Mouse (Mus musculus): Measurements from ENCODE around the gene Chuk. TPM values are rescaled to one million over a fixed set of nuclear protein-coding genes. Genes with fewer than 3 reads are reported as not detected.
A peak's percentile ranks its signal among the peaks of the same experiment; 100 is the strongest.
"Not testable (repeated sequence)": the region's sequence is repeated elsewhere in the genome, so short reads cannot be mapped to it uniquely, and the experiment has no call there.

Gene Chuk
- total and polyA plus RNA-seq, 2 experiments from 2014 or later = 19.3 to 47.1 TPM

DNA sequence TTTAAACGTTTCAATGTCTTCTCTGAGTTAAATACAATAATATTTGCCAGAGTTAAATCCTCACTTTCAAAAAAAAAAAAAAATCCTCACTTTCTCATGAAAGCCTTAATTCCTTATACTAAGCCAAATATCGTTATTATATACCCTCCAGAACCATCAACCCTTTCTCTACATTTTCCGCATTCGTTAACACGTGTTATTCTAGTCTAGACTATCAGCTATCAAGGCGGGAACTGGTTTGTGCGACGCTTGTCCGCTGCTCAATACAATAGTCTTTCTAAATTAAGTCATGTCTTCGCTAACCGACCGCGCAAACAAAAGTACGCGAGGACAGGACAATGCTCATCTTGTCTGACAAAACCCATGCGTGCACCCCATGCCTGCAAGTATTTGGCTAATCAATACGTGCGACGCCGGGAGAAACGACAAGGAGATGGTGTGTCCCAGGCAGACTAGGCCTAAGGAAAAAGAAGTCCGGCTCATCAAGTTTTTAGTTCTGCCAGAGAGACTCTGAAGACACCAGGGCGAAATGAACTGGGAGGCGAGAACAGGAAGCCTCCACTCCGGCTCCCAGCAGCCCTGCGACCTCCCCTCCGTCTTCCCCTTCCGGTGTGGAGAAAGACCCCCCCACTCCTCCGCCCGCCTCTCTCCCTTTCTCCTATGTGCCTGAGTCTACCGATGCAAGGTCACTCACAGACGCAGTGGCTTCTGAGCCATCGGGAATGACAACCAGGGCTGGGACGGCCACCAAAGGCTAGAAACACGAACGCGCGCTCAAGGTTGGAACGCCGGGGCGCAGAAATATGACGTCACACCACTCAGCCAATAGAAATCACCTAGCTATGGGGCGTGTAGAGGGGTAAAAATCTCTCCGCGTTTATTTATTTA is 28.0 kb upstream of the Chuk start, which contains the start of gene Cwf19l1:
Cwf19l1 (minus strand) TSS at position 805 of the 888 bp plus-strand sequence.
- Histone ChIP-seq H3K27ac (ENCODE audit: low read depth) (peak within 1 kb of the TSS; percentile 94), H3K4me2 (ENCODE audit: low read depth, low read length) (peak within 1 kb of the TSS; percentile 92), H3K9me3 (replicated peaks; ENCODE audit: control insufficient read depth, low read length) (no peaks in the 10 kb centered on the region), H3K9ac (replicated peaks; ENCODE audit: low read depth, low read length) (peak within 1 kb of the TSS; percentile 75), H3K27me3 (ENCODE audit: control insufficient read depth, insufficient read depth, low read length) (no peaks in the 10 kb centered on the region), H3K36me3 (replicated peaks; ENCODE audit: control insufficient read depth, insufficient read depth, low read length) (peaks cover 34% of the 10 kb centered on the region), H3K4me1 (ENCODE audit: control insufficient read depth, insufficient read depth) (no peaks in the 10 kb centered on the region), H3K4me3 (ENCODE audit: low read depth, low read length) (peak within 1 kb of the TSS; percentile 92)
- ATAC-seq (ENCODE audit: insufficient read depth, low read depth) = peak; percentile 91
- TF ChIP-seq CTCF (IDR thresholded peaks at IDR 0.05; ENCODE audit: low read depth) (no peak), EP300 (IDR thresholded peaks at IDR 0.05; ENCODE audit: low read depth) (no peak)
- DNase-seq (ENCODE audit: low spot score) = peak; percentile 94
- WGBS = under 1% methylated on average over 45 of the region's 45 CpGs

DNA sequence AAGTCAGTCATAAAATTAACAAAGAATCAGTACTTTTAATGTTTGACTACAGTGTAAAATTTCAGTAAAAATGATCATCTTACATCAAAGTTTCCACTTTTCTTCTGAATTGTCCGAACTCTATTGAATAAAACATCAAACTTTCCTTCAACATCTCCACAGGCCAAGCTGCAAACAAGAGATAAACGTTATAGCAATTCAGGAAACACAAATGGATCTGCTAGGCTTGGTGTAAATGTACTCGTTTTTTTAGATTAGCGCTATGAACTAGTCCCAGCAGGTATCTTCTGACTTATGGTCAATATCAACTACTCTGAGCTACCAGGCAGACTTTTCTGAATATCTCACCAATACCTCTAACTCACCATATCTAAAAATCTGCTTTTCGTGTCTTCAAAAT is 25.6 kb upstream of the Chuk start:
- Histone ChIP-seq H3K36me3 (replicated peaks; ENCODE audit: control insufficient read depth, insufficient read depth, low read length) (peaks cover 41% of the 10 kb centered on the region), H3K27me3 (ENCODE audit: control insufficient read depth, insufficient read depth, low read length) (no peaks in the 10 kb centered on the region), H3K9ac (replicated peaks; ENCODE audit: low read depth, low read length) (no peak overlapping the region), H3K4me2 (ENCODE audit: low read depth, low read length) (no peak overlapping the region), H3K4me3 (ENCODE audit: low read depth, low read length) (no peak overlapping the region), H3K4me1 (ENCODE audit: control insufficient read depth, insufficient read depth) (no peaks in the 10 kb centered on the region), H3K9me3 (replicated peaks; ENCODE audit: control insufficient read depth, low read length) (no peaks in the 10 kb centered on the region), H3K27ac (ENCODE audit: low read depth) (no peak overlapping the region)
- no peak for DNase-seq (ENCODE audit: low spot score)
- 85% methylated on average over 5 of the region's 5 CpGs for WGBS
- TF ChIP-seq CTCF (IDR thresholded peaks at IDR 0.05; ENCODE audit: low read depth) (no peak), EP300 (IDR thresholded peaks at IDR 0.05; ENCODE audit: low read depth) (no peak)
- ATAC-seq (ENCODE audit: insufficient read depth, low read depth) = no peak

DNA sequence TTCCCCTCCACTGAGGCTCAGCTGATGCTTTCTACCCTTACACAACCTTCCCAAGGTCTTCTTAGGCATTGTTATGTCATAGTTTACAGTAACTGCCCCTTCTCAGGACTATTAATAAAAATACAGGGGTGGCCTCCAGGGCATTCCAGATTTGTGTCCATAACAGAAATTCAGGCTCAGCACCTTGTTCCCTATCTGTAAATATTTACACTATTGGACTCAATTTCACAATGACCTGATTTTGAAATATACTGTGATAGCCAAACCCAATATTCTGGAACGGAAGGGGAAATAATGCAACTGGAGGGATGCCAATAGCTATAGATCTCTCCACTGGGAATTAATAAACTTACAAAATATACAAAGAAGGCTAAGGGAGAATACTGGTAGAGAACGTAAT is 21.3 kb upstream of the Chuk start:
- H3K27ac ChIP-seq (ENCODE audit: low read depth) = no peak overlapping the region
- ATAC-seq (ENCODE audit: insufficient read depth, low read depth) (no peak), DNase-seq (ENCODE audit: low spot score) (no peak)
- WGBS = 90% methylated on average over 2 of the region's 2 CpGs
- H3K4me2 ChIP-seq (ENCODE audit: low read depth, low read length) = no peak overlapping the region
- H3K4me1 ChIP-seq (ENCODE audit: control insufficient read depth, insufficient read depth) = no peaks in the 10 kb centered on the region
- no peak overlapping the region for H3K4me3 ChIP-seq (ENCODE audit: low read depth, low read length)
- TF ChIP-seq EP300 (IDR thresholded peaks at IDR 0.05; ENCODE audit: low read depth) (no peak), CTCF (IDR thresholded peaks at IDR 0.05; ENCODE audit: low read depth) (no peak)
- H3K36me3 ChIP-seq (replicated peaks; ENCODE audit: control insufficient read depth, insufficient read depth, low read length) = peaks cover 84% of the 10 kb centered on the region
- no peak overlapping the region for H3K9ac ChIP-seq (replicated peaks; ENCODE audit: low read depth, low read length)
- H3K9me3 ChIP-seq (replicated peaks; ENCODE audit: control insufficient read depth, low read length) = no peaks in the 10 kb centered on the region
- no peaks in the 10 kb centered on the region for H3K27me3 ChIP-seq (ENCODE audit: control insufficient read depth, insufficient read depth, low read length)

DNA sequence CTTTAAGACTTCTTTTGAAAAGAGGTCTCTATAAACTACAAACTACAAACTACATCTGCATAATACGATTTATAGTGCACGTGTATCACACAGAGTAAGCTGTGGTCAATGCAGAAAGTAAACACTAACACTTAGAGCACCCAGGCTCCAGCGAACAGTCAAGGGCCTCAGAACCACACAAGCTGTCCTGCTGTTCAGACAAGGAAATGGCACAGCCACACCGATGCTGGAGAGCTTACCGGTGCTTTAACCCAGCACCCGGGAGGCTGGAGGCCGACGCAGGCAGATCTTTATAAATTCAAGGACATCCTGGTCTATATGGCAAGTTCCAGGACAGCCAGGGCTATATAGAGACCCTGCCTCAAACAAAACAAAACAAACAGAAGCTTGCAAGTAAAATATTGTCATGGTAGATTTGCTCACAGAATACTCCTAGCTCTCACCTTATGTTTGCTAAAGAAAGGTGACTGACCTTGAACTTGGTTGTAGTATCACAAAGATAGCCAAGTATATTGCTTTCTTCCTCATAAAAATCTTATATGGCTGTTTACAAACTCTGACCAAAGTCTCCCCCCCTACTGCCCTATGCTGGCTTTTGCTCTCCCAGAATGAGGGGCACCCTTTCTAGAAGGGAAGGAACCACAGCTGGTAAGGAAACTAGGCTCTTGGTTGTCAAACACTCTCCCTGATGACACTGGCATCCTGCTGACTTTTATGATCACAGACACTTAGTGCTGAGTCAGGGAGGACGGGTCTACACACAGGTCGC is 20.6 kb upstream of the Chuk start:
- Histone ChIP-seq H3K9me3 (replicated peaks; ENCODE audit: control insufficient read depth, low read length) (no peaks in the 10 kb centered on the region), H3K4me1 (ENCODE audit: control insufficient read depth, insufficient read depth) (no peaks in the 10 kb centered on the region), H3K4me3 (ENCODE audit: low read depth, low read length) (no peak overlapping the region), H3K27me3 (ENCODE audit: control insufficient read depth, insufficient read depth, low read length) (no peaks in the 10 kb centered on the region), H3K4me2 (ENCODE audit: low read depth, low read length) (no peak overlapping the region), H3K9ac (replicated peaks; ENCODE audit: low read depth, low read length) (no peak overlapping the region), H3K36me3 (replicated peaks; ENCODE audit: control insufficient read depth, insufficient read depth, low read length) (peaks cover 90% of the 10 kb centered on the region), H3K27ac (ENCODE audit: low read depth) (no peak overlapping the region)
- TF ChIP-seq EP300 (IDR thresholded peaks at IDR 0.05; ENCODE audit: low read depth) (no peak), CTCF (IDR thresholded peaks at IDR 0.05; ENCODE audit: low read depth) (no peak)
- 91% methylated on average over 10 of the region's 10 CpGs for WGBS
- ATAC-seq (ENCODE audit: insufficient read depth, low read depth) = no peak
- no peak for DNase-seq (ENCODE audit: low spot score)

DNA sequence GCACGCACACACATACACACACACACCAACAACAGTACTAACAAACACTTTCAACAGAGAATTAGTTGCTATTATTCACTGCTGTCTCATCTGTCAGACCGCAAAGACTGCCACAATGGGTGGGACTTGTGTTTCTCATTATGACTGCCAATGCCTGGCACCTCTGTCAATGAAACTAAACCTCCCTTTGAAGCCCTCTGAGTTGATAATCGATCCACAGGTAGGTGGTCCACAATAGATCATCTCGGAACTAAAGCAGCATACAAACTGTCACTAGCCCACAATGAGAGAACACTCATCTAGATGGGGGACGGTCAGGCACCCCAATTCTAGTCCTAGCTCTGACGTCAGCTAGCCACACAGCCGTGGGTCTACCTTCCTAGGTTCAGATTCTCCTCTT is 13.9 kb upstream of the Chuk start:
- H3K9ac ChIP-seq (replicated peaks; ENCODE audit: low read depth, low read length) = no peak overlapping the region
- DNase-seq (ENCODE audit: low spot score) (no peak), ATAC-seq (ENCODE audit: insufficient read depth, low read depth) (no peak)
- H3K9me3 ChIP-seq (replicated peaks; ENCODE audit: control insufficient read depth, low read length) = no peaks in the 10 kb centered on the region
- no peak for TF ChIP-seq CTCF (IDR thresholded peaks at IDR 0.05; ENCODE audit: low read depth)
- no peak for TF ChIP-seq EP300 (IDR thresholded peaks at IDR 0.05; ENCODE audit: low read depth)
- WGBS = 94% methylated on average over 7 of the region's 7 CpGs
- no peaks in the 10 kb centered on the region for H3K27me3 ChIP-seq (ENCODE audit: control insufficient read depth, insufficient read depth, low read length)
- H3K4me1 ChIP-seq (ENCODE audit: control insufficient read depth, insufficient read depth) = no peaks in the 10 kb centered on the region
- H3K36me3 ChIP-seq (replicated peaks; ENCODE audit: control insufficient read depth, insufficient read depth, low read length) = peaks cover 91% of the 10 kb centered on the region
- no peak overlapping the region for H3K4me2 ChIP-seq (ENCODE audit: low read depth, low read length)
- H3K4me3 ChIP-seq (ENCODE audit: low read depth, low read length) = no peak overlapping the region
- H3K27ac ChIP-seq (ENCODE audit: low read depth) = no peak overlapping the region

DNA sequence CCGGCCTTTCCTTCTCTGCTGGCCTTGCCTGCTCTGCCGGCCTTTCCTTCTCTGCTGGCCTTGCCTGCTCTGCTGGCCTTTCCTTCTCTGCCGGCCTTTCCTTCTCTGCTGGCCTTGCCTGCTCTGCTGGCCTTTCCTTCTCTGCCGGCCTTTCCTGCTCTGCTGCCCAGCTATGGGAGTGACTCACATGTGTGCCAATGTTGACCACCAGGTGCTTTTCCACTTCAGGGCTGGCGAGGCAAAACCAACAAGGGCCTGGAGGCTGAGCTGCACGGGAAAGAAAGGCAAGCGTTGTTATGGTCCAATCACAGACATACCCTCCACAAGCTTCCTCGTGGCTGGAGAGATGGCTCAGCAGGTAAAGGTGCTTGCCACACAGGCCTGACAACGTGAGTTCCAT is 13.4 kb upstream of the Chuk start:
- H3K27me3 ChIP-seq (ENCODE audit: control insufficient read depth, insufficient read depth, low read length); DNase-seq (ENCODE audit: low spot score); H3K9me3 ChIP-seq (replicated peaks; ENCODE audit: control insufficient read depth, low read length); H3K4me3 ChIP-seq (ENCODE audit: low read depth, low read length); ATAC-seq (ENCODE audit: insufficient read depth, low read depth); H3K9ac ChIP-seq (replicated peaks; ENCODE audit: low read depth, low read length); H3K4me1 ChIP-seq (ENCODE audit: control insufficient read depth, insufficient read depth); H3K27ac ChIP-seq (ENCODE audit: low read depth); H3K4me2 ChIP-seq (ENCODE audit: low read depth, low read length): not testable (repeated sequence)
- peaks cover 87% of the 10 kb centered on the region for H3K36me3 ChIP-seq (replicated peaks; ENCODE audit: control insufficient read depth, insufficient read depth, low read length)
- WGBS = 96% methylated on average over 7 of the region's 9 CpGs

Data from heart, postnatal 0 days (tissue).